Mouse (Mus musculus) adrenal gland, postnatal 4 days (tissue): Measurements from ENCODE around the gene Farsa. TPM values are rescaled to one million over a fixed set of nuclear protein-coding genes. Genes with fewer than 3 reads are reported as not detected.
A peak's percentile ranks its signal among the peaks of the same experiment; 100 is the strongest.

Source experiments
- DNase-seq, 2 experiments: peaks; one replicate each; pipeline ENCODE4 v3.0.0; 2021 to 2022; ENCODE audit warnings: low spot score in 2 of 2, mixed read lengths in 2 of 2
- total RNA-seq, 2 experiments: library from RNA; stranded (reverse); gene quantifications; 2 replicates each; pipeline ENCODE4 v1.2.3; 2021

Gene Farsa
- total RNA-seq, 2 experiments from 2014 or later: 61.0 to 63.6 TPM

- DNase-seq: no peak
These were observed 22.6 kb upstream of the Farsa start for GRCm38 (mm10) chr8:84834002-84834865.

- no peak for DNase-seq
These were observed 21.6 kb upstream of the Farsa start for GRCm38 (mm10) chr8:84834866-84835855.

GRCm38 (mm10) chr8:84837149-84837911 lies 19.5 kb upstream of the Farsa start:
- no peak for DNase-seq

GRCm38 (mm10) chr8:84837912-84838470 lies 18.8 kb upstream of the Farsa start:
- DNase-seq: no peak

- DNase-seq: no peak
These were observed 18.3 kb upstream of the Farsa start for GRCm38 (mm10) chr8:84838513-84838912.

- no peak for DNase-seq
These were observed 17.4 kb upstream of the Farsa start for GRCm38 (mm10) chr8:84839411-84839810.

GRCm38 (mm10) chr8:84839875-84840247 lies 16.9 kb upstream of the Farsa start:
- no peak for DNase-seq

- DNase-seq: peak; percentile 77 to 79
These were observed 16.4 kb upstream of the Farsa start, which contains the start of gene Rad23a for GRCm38 (mm10) chr8:84840248-84840999. Gene Rad23a (minus strand): TSS chr8:84840665.

- DNase-seq: no peak
These were observed 15.3 kb upstream of the Farsa start for GRCm38 (mm10) chr8:84841514-84841913.

GRCm38 (mm10) chr8:84844397-84845070 lies 12.3 kb upstream of the Farsa start:
- DNase-seq: no peak

GRCm38 (mm10) chr8:84845355-84846093 lies 11.3 kb upstream of the Farsa start:
- DNase-seq: no peak

- no peak for DNase-seq
These were observed 10.6 kb upstream of the Farsa start for GRCm38 (mm10) chr8:84846094-84846721.

- peak; percentile 98 to 99 for DNase-seq
These were observed 9.8 kb upstream of the Farsa start, which contains the start of gene Calr for GRCm38 (mm10) chr8:84846722-84847572. Gene Calr (minus strand): TSS chr8:84846934.

GRCm38 (mm10) chr8:84847684-84848435 lies 8.9 kb upstream of the Farsa start:
- DNase-seq: no peak

- DNase-seq: no peak
These were observed 355 bp upstream of the Farsa start for GRCm38 (mm10) chr8:84856434-84856833.
